Mouse (Mus musculus): Measurements from ENCODE around the gene Dusp18.

- TF ChIP-seq MYOD1 (IDR thresholded peaks at IDR 0.05; ENCODE audit: control insufficient read depth, insufficient read length, low read depth) (no peak), CTCF (IDR thresholded peaks at IDR 0.05; ENCODE audit: control insufficient read depth, insufficient read depth, insufficient read length) (no peak), MYOG (IDR thresholded peaks at IDR 0.05; ENCODE audit: control insufficient read depth, extremely low read depth, insufficient read length) (no peak)
Measured at GRCm38 (mm10) chr11:3900296-3900695, 5.3 kb downstream of the Dusp18 start.
